Mouse (Mus musculus) layer of hippocampus, postnatal 10 days (tissue): ENCODE measurements at regions not wholly inside any gene's neighbourhood (a gene's known extent, or its start where the extent isn't known, plus 50 kb on each side); places are given as distances from the start of the nearest gene placed in this dataset.

ENCODE experiments used
- DNase-seq, 2 experiments: peaks; one replicate each; pipeline ENCODE4 v3.0.0; 2021; ENCODE audit warnings: low spot score in 2 of 2

- DNase-seq = no peak
Observed at GRCm38 (mm10) chr7:137868501-137868900, 431.1 kb downstream of the Glrx3 start.

GRCm38 (mm10) chr7:137875306-137875705 is 437.9 kb downstream of the Glrx3 start:
- no peak for DNase-seq

- no peak for DNase-seq
Observed at GRCm38 (mm10) chr7:137879296-137879695, 441.9 kb downstream of the Glrx3 start.

- DNase-seq = peak in 1 of 2 experiments; percentile 1
Observed at GRCm38 (mm10) chr7:137882876-137883275, 445.5 kb downstream of the Glrx3 start.

- no peak for DNase-seq
Observed at GRCm38 (mm10) chr7:137883701-137884100, 446.3 kb downstream of the Glrx3 start.

GRCm38 (mm10) chr7:137885146-137885545 is 447.7 kb downstream of the Glrx3 start:
- DNase-seq = no peak

GRCm38 (mm10) chr7:137888731-137889130 is 451.3 kb downstream of the Glrx3 start:
- DNase-seq = no peak

GRCm38 (mm10) chr7:137906424-137907060 is 469.1 kb downstream of the Glrx3 start:
- DNase-seq = no peak

- DNase-seq = no peak
Observed at GRCm38 (mm10) chr7:137909456-137909855, 472.0 kb downstream of the Glrx3 start.

GRCm38 (mm10) chr7:137913551-137914105 is 476.2 kb downstream of the Glrx3 start:
- DNase-seq = no peak

GRCm38 (mm10) chr7:137914506-137914905 is 477.1 kb downstream of the Glrx3 start:
- DNase-seq = no peak

- DNase-seq = no peak
Observed at GRCm38 (mm10) chr7:137916351-137916750, 478.9 kb downstream of the Glrx3 start.

- DNase-seq = peak; percentile 60 to 63
Observed at GRCm38 (mm10) chr7:137924464-137925167, 472.9 kb downstream of the Tcerg1l start.

- no peak for DNase-seq
Observed at GRCm38 (mm10) chr7:137925656-137926055, 471.9 kb downstream of the Tcerg1l start.

- DNase-seq = no peak
Observed at GRCm38 (mm10) chr7:137927371-137927770, 470.2 kb downstream of the Tcerg1l start.

- no peak for DNase-seq
Observed at GRCm38 (mm10) chr7:137930200-137930599, 467.3 kb downstream of the Tcerg1l start.

- no peak for DNase-seq
Observed at GRCm38 (mm10) chr7:137935896-137936295, 461.6 kb downstream of the Tcerg1l start.

- DNase-seq = no peak
Observed at GRCm38 (mm10) chr7:137939116-137939515, 458.4 kb downstream of the Tcerg1l start.

GRCm38 (mm10) chr7:137940084-137940483 is 457.4 kb downstream of the Tcerg1l start:
- DNase-seq = no peak

GRCm38 (mm10) chr7:137944991-137945390 is 452.5 kb downstream of the Tcerg1l start:
- DNase-seq = no peak

- DNase-seq = no peak
Observed at GRCm38 (mm10) chr7:137947424-137947823, 450.1 kb downstream of the Tcerg1l start.

GRCm38 (mm10) chr7:137957354-137957753 is 440.2 kb downstream of the Tcerg1l start:
- DNase-seq = no peak

- no peak for DNase-seq
Observed at GRCm38 (mm10) chr7:137957848-137958247, 439.7 kb downstream of the Tcerg1l start.
